Mouse (Mus musculus) fat pad, adult 2 months (tissue): Measurements from ENCODE around the gene Olfr198.
"Not testable (repeated sequence)": the region's sequence is repeated elsewhere in the genome, so short reads cannot be mapped to it uniquely, and the experiment has no call there.

ENCODE experiments used
- DNase-seq: peaks from one replicate; pipeline ENCODE4 v3.0.0-alpha.2; 2011; ENCODE audit warnings: low read depth, low spot score; ENCODE audit errors: extremely low read depth

Gene Olfr198

DNA sequence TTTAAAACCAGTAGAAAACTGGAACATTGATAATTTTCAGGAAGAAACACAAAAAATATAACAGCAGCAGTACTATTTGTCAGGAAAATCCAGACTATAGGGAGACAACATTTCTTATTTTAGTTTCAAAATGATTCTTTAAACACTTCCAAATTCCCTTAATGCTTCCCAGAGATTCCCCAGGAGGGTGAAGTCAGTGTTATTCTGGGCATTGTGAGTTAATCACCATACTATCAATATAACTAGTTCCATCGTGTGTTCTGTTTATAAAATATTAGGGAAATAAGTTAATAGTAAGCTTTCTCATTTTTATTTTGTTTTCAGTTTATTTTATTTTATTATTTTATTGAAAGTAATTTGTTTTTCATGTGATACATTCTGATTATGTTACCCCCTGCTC lies at the start of gene Olfr198:
TSS of gene Olfr198 (minus strand) at position 101 of the 400 bp plus-strand sequence.
- not testable (repeated sequence) for DNase-seq

DNA sequence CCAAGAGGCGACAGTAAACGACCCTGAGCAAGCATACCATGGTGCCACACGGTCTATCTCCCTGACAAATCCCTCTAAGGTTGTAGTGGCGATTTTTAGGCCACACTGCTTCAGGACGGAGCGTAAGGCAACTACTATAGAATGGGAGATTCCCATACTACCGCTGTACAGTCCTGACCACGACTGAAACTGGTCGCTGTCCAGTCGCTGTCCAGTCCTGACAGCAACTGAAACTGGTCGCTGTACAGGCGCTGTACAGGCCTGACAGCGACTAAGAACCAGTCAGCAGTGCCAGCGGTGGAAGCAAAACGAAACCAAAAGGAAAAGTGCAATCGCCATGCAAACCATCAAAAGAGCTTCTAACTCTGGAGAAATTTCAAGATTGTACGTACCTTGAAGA lies 46.4 kb upstream of the Olfr198 start:
- DNase-seq, result no peak

DNA sequence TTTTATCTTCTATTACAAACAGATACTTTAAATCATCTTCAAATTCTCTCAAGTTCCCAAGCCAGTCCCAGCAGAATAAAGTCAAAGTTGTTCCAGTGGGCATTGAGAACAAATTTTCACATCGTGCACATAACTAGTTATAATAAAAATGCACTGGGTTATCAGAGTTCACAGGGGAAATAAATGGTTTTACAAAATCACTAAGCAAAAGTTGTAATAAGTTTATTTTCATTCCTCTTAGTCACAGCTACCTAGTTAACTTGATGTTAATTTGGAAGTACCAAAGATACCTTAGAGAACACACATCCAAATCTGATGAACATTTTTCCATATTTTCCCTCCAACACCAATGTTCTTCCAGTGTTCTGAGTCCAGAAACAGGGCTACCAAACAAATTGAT lies 16.3 kb upstream of the Olfr198 start, which contains the start of gene Olfr199:
TSS of gene Olfr199 (minus strand) at position 101 of the 400 bp plus-strand sequence.
- DNase-seq, result not testable (repeated sequence)

DNA sequence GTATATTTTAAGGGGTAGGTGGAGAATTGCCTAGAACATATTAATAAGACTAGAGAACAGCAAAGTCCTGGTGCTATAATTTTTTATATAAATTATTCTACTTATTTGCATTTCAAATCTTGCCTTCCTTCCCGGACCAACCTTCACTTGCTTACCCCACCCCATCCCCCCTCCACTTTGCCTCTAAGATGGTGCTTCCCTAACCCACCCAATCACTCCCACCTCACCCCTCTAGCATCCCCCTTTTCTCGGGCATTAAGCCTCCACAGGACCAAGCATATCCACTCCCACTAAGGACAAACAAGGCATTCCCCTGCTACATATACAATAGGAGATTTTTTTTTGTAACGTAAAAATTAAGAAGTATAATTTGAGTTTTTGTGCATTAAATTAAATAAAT lies 14.5 kb upstream of the Olfr198 start:
- not testable (repeated sequence) for DNase-seq

DNA sequence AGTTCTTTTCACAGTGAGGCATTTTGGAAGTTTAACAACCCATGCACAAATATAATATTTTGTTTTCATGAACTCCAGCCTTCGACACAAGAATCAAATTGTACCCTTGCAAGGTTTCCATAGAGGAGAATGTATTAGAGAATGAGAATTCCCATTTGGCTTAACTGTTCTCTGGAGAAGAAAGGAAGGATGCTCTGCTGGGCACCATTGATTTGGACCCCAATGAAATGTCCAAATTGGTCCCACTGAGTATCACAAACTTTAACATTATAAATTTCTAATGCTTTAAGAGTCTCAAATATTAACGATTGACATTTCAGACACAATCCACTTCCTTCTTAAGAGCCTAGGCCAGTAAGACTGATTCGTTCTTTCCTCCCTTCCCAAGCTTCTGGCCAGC lies 33.0 kb downstream of the Olfr198 start, which contains the start of gene Olfr196:
TSS of gene Olfr196 (minus strand) at position 101 of the 400 bp plus-strand sequence.
- DNase-seq, result no peak

DNA sequence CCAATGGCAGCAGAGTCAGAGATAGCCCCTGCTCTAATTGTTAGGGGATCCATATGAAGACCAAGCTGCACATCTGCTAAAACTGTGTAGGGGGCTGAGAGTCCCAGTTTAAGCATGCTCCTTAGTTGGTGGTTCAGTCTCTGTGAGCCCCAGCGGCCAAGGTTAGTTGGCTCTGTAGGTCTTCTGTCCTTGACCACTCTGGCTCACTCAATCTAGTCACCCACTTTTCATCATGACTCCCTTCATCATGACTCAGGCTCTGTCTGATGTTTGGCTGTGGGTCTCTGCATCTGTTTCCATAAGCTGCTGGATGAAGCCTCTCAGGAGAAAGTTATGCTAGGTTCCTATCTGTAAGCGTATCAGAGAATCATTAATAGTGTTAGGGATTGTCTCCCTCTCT lies 51.3 kb downstream of the Olfr198 start:
- DNase-seq, result no peak
